Mouse (Mus musculus) gastrocnemius, adult 8-10 months (tissue): ENCODE measurements around the gene Perp. TPM values are rescaled to one million over a fixed set of nuclear protein-coding genes. Genes with fewer than 3 reads are reported as not detected.

ENCODE experiments used
- DNase-seq, 2 experiments: peaks; one replicate each; pipeline ENCODE4 v3.0.0; 2022; ENCODE audit warnings: low spot score in 2 of 2
- total RNA-seq, 4 experiments: library from RNA; stranded (reverse); gene quantifications; 2 replicates each; pipeline ENCODE4 v1.2.4; 2022

The Perp gene
- total RNA-seq, 4 experiments from 2014 or later: 1.1 to 2.6 (median 1.5) TPM

DNA sequence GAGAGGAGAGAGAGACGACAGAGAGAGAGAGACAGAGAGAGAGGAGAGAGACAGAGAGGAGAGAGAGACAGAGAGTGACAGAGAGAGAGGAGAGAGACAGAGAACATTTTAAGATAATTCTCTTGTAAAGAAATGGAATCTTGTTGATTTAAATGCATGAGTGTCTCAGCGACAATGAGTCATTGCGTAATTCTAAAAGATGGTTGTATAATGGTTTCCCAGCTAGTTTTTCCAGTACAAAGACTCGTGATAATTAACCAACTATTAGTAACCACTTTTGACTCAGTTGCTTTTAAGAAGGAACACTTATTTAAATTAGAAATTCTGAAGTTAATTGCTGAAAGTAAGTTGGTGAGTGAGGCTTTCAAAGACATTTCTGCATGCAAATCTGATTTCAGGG lies 16.6 kb downstream of the Perp start:
- no peak for DNase-seq

DNA sequence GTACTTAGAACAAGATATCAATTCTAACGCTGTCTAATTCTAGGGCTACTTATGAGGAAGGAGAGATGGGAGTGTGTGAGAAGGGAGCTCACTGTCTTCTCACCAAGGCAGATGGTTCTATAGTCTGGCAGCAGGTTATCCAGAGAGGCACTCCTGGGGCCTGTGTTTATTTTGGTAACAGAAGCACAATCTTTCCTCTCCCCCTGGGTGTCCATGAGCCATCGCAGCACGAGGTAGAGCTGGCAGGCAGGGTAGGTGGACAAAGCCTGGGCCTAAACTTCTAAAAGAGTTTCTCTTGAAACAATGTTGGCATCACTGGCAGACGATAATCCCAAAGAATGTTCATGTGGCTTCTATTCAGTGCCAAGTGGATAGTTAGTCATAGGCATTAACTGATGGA lies 18.5 kb downstream of the Perp start:
- DNase-seq: no peak

DNA sequence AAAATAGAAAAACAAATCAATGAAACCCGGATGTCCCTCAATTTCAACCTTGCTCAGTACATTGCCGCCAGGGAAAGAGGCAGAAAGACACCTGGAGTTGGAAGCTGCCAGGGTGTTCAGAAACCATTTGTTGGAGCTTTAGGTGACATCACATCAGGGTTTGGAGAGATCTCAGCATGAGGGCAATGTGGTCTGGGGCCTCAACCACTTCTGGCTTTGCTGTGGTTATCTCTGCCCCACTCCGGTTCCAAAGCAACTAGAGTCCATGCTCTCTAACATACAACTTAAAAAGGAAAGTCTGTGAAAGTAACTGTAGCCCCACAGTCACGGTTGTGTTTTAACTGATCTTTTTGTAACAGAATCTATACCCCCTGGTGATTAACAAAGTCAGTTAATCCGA lies 19.9 kb downstream of the Perp start:
- DNase-seq: no peak

DNA sequence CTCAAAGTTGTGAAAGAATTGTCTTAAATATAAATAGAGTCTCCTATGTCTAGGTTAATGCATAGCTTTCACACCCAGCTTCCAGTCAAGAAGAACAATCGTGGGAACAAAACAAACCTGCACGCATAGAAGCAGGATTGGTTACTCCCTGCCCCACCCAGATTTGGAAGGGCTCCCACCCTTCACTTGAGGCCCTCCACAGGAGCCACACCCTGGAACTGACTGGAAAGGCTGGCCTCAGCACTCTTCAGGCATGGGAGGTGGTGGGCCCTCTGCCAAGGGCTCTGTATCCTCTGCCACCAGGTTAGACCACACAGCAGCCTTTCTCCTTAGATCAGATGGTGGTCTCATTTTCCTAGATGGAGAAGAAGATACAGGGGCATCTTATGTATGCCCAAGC lies 26.2 kb downstream of the Perp start:
- DNase-seq: no peak

DNA sequence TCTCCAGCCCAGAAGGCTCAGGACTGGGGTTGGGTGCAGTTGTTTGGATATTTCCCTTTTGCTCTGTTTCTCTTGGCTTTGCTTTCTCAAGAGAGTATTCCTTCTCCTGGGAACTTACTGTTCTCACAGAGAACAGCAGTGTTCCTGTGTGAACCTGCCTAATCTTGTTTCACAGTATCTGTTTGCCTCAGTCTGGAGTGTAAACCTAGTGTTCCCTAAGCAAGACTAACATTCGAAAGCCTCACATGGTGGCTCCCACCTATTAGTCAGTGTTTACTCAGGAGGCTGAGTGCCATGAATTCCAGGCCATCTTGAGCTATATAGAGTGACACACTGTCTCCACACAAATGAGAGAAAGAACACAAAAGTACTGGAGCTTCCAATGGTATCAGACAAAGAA lies 31.4 kb downstream of the Perp start:
- DNase-seq: no peak

DNA sequence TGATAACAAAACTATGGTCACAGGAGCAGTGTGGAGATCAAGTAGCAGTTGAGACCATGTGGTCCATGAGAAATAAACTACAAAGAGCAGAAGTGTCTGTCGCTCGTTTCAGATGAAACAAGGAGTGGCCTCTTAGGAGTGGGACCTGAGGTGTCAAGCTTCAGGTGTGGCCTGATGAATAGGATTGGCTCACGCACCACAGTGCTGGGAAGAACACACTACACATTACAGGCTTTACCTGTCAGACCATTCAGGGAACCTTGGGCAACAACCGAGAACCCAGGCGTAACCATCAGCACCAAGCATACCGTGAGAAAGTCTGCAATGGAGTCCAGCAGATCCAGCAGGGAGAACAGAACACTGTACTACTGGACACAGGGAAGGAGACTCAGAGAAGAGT lies 33.3 kb downstream of the Perp start:
- DNase-seq: no peak

DNA sequence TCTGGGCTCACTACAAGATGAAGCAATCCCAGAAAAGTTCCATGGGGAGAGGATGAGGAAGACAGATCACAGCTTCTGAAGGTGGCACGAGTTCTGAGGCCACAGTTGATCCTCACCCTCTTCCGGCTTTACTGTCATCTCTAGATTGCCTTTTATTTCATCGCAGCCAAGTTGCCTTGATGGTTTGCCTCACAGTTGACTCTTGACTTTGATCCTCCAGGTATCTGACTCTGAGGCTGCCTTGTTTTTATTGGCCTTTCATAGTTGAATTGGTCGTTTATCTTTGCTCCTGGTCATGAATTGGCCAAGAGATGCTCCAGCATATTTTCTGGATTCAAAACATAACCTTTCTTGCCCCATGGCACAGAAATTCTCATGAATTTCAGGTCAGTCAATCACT lies 34.3 kb downstream of the Perp start:
- DNase-seq: no peak

DNA sequence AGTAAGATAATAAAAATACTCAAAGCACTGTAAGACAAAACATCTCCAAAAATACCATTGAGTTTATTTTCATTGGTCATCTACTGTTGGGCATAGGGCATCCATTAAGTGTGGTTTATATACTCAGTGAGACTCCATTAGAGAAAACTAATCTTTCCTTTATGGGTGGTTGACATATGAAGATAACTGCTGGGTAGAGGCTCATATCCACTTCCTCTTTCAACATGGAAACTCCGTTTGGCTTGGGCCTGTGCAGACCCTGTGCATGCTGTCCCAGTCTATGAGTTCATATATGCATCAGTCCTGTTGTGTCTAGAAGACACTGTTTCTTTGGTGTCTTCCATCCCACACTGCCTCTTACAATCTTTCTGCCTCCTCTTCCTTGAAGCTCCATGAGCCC lies 34.9 kb downstream of the Perp start:
- no peak for DNase-seq

DNA sequence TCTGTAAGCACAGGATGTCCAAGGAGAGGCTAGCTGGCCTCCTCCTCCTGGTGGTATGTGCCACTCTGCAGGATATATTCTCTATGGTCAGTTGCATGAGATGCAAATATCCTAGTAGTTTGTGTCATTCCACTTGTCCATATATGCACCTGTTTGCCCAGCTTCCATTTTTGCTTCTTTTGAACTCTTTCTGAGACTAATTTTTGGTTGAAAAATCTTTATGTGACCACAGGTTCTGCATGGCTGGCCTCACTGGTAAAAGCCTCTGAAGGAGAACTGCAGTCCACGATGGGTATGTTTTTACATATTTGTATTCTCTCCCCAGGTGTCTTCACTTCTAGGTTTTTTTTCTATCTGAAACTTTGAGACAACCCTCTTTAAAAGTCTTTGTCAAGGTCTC lies 37.4 kb downstream of the Perp start:
- no peak for DNase-seq

DNA sequence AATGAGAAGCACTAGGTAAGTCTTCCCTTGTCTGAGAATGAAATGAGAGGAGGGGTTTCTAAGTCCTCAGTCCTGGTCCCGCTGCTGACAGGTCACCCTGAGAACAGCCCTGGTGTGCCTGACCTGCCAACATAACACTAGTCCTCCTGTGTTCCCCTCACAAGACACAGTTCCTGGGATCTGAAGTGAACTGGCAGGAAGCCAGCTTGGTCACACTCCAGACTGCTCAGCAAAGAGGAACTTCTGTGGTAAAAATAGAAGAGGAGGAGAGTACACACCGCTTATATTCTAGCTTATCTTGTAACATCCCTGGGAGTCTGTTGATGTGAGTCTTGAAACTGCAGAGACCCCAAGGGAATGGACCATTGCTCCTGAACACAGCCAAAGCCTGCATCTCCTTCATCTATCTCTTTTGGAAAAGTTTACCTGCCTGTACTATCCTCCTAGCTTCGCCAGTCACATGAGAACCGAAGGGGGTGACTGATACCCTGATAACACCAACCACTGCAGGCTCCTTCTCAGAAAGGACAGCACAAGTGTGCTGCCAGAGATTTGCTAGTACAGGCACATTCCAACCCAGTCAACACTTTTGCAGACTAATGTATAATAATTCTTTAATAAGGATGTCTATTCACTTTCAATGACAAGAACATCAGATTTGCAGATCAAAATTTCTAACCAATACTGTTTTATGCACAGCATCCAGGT lies 42.3 kb downstream of the Perp start:
- peak; percentile 41 to 61 for DNase-seq

DNA sequence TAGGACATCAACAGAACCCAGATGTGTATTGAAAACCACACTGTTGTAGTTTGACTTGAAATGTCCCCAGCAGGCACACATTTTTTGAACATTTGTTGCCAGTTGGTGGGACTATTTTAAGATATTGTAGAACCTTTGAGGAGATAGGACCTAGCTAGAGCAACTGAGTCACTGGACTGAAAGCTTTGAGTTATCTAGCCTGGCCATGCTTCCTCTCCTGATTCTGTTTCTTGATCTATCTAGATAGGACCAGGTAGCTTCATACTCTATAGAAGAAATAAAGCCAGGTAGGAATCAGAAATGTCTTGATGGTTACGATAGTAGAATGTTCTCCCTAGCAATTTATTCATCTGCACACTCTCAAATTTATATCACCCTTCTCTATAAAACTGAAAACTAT lies 43.9 kb downstream of the Perp start:
- DNase-seq: no peak

DNA sequence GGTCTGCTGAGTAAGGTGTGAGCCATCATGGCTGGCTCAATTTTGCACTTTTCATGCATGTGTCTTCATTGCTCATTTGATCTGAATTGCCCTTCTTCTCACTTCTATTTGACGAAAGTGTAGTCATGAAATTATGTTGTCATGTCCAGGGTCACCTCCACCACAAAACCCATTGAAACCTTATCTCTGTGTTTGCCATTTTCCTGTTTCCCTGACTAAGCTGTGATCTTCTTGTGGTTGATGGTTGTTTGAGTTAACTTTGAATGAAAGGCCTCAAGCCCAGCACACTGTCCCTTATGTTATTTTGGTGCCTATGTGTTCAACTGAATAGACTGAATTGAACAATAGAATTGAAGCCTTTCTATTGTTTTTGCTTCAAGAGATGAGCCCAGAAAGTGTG lies 44.4 kb downstream of the Perp start:
- no peak for DNase-seq

DNA sequence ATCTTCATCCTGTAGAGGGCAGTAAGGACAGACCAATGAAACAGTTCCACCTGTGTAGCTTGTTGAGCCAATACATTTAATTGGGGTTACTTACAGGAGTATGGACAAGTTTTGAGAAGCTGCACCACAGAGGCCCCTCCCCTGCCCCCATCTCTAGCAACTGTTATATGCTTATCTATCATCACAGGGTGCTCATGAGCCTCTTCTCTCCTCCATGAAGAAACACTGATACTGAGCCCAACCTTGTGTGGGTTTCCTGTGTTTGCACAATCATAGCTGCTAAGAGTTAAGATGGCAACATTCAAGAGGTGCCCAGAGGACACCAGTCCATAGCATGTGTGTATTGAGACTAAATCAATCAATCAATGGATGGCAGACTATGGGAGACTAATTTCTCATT lies 46.3 kb downstream of the Perp start:
- DNase-seq: no peak

DNA sequence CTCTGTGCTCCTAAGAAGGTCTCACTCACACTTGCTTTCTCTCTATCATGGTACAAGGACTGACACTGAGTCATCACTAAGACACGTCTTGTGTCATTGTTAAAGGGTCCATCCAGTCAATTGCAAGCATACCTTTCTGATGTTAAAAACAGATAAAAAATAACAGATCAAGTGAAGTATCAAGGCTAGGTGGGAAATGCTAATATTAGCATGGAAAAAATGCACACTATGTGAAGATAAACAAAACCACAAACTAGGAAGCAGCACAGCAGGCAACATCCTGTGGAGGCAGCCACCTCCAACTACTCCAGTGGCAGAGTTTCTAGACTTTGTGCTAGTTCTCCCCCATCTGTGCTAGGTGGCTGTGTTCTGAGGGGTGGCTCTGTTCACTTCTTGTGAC lies 47.3 kb downstream of the Perp start:
- DNase-seq: no peak

DNA sequence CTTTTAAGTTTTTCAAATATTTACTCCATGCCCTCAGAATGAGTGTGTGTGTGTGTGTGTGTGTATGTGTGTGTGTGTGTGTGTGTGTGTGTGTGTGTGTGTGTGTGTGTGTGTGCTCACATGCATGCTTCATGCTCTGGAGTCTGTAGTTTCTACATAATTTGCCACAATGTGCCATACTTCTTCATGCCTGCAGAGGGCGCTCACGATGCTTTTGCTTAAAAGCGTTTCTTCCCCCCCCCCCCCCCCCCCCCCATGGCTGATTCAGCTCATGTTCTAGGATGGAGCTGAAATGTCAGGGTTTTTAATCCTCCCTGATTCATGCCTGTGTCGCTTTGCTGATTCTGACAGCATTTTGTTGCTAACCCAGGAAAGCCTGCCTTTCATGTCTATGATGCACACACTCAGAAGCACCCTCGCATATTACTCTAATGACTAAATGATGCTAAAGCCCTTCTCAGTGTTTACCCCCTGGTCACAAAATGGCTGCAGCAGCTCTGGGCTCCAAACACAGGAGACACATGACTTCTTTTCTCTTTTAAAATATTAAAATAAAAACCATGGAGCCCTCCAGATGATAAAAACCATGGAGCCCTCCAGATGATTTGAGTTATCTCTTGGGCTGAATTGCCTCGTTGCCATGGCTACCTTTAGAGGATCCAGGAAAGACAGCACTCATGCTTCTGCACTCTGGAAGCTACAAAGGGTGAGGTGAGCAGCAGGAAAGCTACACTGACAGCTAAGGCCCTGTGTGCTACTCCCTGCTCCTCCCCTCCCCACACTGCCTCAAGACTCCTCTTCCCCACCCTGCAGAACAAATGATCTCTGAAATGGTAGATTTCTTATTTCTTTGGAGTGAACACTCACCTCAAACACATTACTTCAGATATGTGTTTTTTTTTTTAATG lies 49.7 kb downstream of the Perp start:
- DNase-seq: no peak

DNA sequence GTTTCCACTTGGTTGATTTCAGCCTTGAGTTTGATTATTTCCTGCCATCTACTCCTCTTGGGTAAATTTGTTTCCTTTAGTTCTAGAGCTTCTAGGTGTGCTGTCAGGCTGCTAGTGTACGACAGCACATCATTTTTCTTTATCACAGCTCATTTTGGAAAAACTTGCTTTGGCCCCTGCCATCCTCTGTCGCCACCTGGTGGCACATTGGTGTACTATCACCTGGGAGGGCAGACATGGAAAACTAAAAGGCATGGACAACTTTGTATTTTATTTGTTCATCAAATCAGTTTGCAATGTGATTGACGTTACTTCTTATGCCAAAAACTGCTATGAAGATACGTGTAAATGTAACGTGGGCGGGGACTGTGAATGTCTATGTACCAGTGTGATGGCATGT lies 59.3 kb downstream of the Perp start:
- no peak for DNase-seq

Other genes starting within 250 kb of the Perp start
- under 1 TPM; 0.10 to 0.31 (median 0.13) TPM for gene Arfgef3, start 101.1 kb upstream of the Perp start, total RNA-seq
- not detected for gene Gm4922, start 58.2 kb upstream of the Perp start, total RNA-seq
- gene Tnfaip3, start 170.6 kb downstream of the Perp start, total RNA-seq: 1 to 10 TPM; 1.4 to 2.7 (median 1.9) TPM